Mouse (Mus musculus) heart, embryonic 12.5 days (tissue): ENCODE data around the gene Gm5269. TPM values are rescaled to one million over a fixed set of nuclear protein-coding genes. Genes with fewer than 3 reads are reported as not detected.

Experiments used
- ATAC-seq: fragments of 200-750 bp; cut with Nextera tagmentation; 2 replicates; pipeline ENCODE4 v1.8.0; 2017; ENCODE audit warnings: moderate TSS enrichment, moderate library complexity; ENCODE audit not compliant: insufficient number of reproducible peaks, low FRiP score
- H3K27ac ChIP-seq: fragments of 300-500 bp; sonication (generic); 2 replicates; pipeline ENCODE4 v1.5.1; 2016; ENCODE audit warnings: mild to moderate bottlenecking, moderate library complexity; ENCODE audit not compliant: poor library complexity, severe bottlenecking
- H3K27me3 ChIP-seq: fragments of 300-500 bp; sonication (generic); replicated peaks from 2 replicates; pipeline ENCODE4 v1.6.1; 2016; ENCODE audit warnings: mild to moderate bottlenecking, moderate library complexity
- H3K36me3 ChIP-seq: fragments of 300-500 bp; sonication (generic); 2 replicates; pipeline ENCODE4 v1.6.1; 2016; ENCODE audit warnings: mild to moderate bottlenecking, moderate library complexity
- H3K4me1 ChIP-seq: fragments of 300-500 bp; sonication (generic); replicated peaks from 2 replicates; pipeline ENCODE4 v1.6.1; 2016; ENCODE audit warnings: mild to moderate bottlenecking
- H3K4me2 ChIP-seq: fragments of 300-500 bp; sonication (generic); 2 replicates; pipeline ENCODE4 v1.6.1; 2016; ENCODE audit warnings: mild to moderate bottlenecking, moderate library complexity
- H3K4me3 ChIP-seq: fragments of 300-500 bp; sonication (generic); 2 replicates; pipeline ENCODE4 v1.5.1; 2016; ENCODE audit warnings: mild to moderate bottlenecking
- H3K9ac ChIP-seq: fragments of 300-500 bp; sonication (generic); 2 replicates; pipeline ENCODE4 v1.6.1; 2016; ENCODE audit warnings: mild to moderate bottlenecking, moderate library complexity
- H3K9me3 ChIP-seq: fragments of 300-500 bp; sonication (generic); replicated peaks from 2 replicates; pipeline ENCODE4 v1.6.1; 2016; ENCODE audit warnings: mild to moderate bottlenecking, moderate library complexity
- WGBS: fragments of 180-500 bp; shearing (Covaris S2); methylation state at CpG from one replicate; pipeline ENCODE4 v1.1.7; 2016; 5-methylcytosine and 5-hydroxymethylcytosine counted together
- polyA plus RNA-seq: library from polyadenylated mRNA; unstranded; fragments of >200 nt; fragmentation: Nextera tagmentation; extraction: Ambion mirVana; gene quantifications from 2 replicates; pipeline ENCODE4 v1.2.1, GENCODE M21; 2016

The Gm5269 gene
- polyA plus RNA-seq, 1 experiment from 2014 or later, result not detected

- Histone ChIP-seq H3K27me3 (no peaks in the 10 kb centered on the region), H3K4me3 (no peak overlapping the region), H3K4me2 (no peak overlapping the region), H3K4me1 (no peaks in the 10 kb centered on the region), H3K36me3 (no peaks in the 10 kb centered on the region), H3K9ac (no peak overlapping the region), H3K9me3 (no peaks in the 10 kb centered on the region), H3K27ac (no peak overlapping the region)
- ATAC-seq, result no peak
- WGBS, result 70% methylated on average over 3 of the region's 3 CpGs
These were observed 8.7 kb downstream of the Gm5269 start for GRCm38 (mm10) chr1:45881228-45881832.

DNA sequence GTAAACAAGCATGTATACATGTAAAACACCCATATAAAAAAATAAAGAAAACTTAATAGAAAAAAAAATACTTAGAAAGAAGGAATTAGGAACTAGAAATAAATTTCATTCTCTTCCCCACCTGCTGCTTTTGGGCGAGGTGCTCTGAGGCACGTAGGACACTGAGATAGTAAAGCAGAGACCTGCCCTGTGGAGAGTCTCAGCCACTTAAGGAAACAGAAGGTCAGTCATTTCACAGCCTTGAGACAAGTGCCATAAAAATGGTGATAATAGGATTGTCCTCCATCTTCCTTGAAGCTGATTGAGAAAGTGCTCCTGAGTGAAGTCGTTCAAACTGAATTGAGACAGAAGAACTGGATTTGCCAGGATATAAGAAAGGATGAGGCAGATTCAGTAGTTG is 12.6 kb downstream of the Gm5269 start:
- H3K9me3 ChIP-seq, result no peaks in the 10 kb centered on the region
- no peaks in the 10 kb centered on the region for H3K27me3 ChIP-seq
- no peaks in the 10 kb centered on the region for H3K4me1 ChIP-seq
- H3K4me2 ChIP-seq, result no peak overlapping the region
- WGBS, result 73% methylated on average over 3 of the region's 3 CpGs
- H3K27ac ChIP-seq, result no peak overlapping the region
- H3K4me3 ChIP-seq, result no peak overlapping the region
- H3K9ac ChIP-seq, result no peak overlapping the region
- no peak for ATAC-seq
- no peaks in the 10 kb centered on the region for H3K36me3 ChIP-seq

DNA sequence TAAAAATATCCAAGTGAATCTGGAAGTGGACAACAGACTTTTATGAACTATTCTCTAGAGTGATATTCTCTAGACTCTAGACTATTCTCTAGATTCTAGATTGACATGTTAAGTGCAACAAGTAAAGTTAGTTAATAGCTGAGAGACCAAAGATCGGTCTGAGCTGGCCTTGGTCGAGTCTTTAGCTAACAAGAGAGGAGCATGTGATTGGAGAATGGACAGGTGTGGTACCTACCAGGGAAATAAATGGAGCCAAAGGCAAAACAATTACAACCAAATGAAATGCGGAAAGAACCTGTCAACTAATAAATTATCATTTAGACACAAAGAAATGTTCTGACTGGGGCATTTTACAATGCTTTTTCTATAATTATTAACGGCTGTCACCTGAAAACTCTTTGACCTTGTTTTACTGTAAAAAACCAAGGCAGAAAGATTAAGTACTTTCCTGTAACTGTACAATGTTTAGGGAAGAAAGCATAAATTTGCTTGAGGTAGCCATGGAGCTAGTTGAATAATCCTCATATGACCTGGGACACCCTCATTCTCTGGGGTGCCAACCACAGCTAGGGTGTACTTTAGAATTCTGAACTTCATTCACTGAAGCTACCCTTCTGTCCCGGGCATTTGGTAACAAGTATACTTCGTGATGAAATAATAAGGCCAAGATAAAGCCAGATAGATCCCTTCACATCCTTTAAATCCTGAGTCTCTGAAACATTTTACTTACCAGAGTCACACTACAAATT is 13.4 kb downstream of the Gm5269 start:
- no peaks in the 10 kb centered on the region for H3K27me3 ChIP-seq
- H3K9me3 ChIP-seq, result no peaks in the 10 kb centered on the region
- H3K4me1 ChIP-seq, result no peaks in the 10 kb centered on the region
- no peak overlapping the region for H3K4me3 ChIP-seq
- no peaks in the 10 kb centered on the region for H3K36me3 ChIP-seq
- no peak overlapping the region for H3K4me2 ChIP-seq
- WGBS, result 85% methylated on average over 6 of the region's 6 CpGs
- no peak overlapping the region for H3K9ac ChIP-seq
- no peak for ATAC-seq
- H3K27ac ChIP-seq, result no peak overlapping the region

- H3K9ac ChIP-seq, result no peak overlapping the region
- no peak for ATAC-seq
- H3K4me2 ChIP-seq, result no peak overlapping the region
- no peak overlapping the region for H3K4me3 ChIP-seq
- H3K4me1 ChIP-seq, result no peaks in the 10 kb centered on the region
- no peak overlapping the region for H3K27ac ChIP-seq
- no peaks in the 10 kb centered on the region for H3K9me3 ChIP-seq
- H3K36me3 ChIP-seq, result no peaks in the 10 kb centered on the region
- 68% methylated on average over 2 of the region's 2 CpGs for WGBS
- H3K27me3 ChIP-seq, result no peaks in the 10 kb centered on the region
These were observed 14.4 kb downstream of the Gm5269 start for GRCm38 (mm10) chr1:45875640-45876039.

- ATAC-seq, result peak; percentile 86
- Histone ChIP-seq H3K27ac (no peak overlapping the region), H3K4me1 (peaks cover 3% of the 10 kb centered on the region; the same call in 1 of the 2 replicates), H3K4me3 (no peak overlapping the region), H3K4me2 (no peak overlapping the region), H3K9me3 (no peaks in the 10 kb centered on the region), H3K27me3 (no peaks in the 10 kb centered on the region), H3K9ac (no peak overlapping the region), H3K36me3 (no peaks in the 10 kb centered on the region)
- 73% methylated on average over 2 of the region's 2 CpGs for WGBS
These were observed 16.8 kb downstream of the Gm5269 start for GRCm38 (mm10) chr1:45873250-45873649.

DNA sequence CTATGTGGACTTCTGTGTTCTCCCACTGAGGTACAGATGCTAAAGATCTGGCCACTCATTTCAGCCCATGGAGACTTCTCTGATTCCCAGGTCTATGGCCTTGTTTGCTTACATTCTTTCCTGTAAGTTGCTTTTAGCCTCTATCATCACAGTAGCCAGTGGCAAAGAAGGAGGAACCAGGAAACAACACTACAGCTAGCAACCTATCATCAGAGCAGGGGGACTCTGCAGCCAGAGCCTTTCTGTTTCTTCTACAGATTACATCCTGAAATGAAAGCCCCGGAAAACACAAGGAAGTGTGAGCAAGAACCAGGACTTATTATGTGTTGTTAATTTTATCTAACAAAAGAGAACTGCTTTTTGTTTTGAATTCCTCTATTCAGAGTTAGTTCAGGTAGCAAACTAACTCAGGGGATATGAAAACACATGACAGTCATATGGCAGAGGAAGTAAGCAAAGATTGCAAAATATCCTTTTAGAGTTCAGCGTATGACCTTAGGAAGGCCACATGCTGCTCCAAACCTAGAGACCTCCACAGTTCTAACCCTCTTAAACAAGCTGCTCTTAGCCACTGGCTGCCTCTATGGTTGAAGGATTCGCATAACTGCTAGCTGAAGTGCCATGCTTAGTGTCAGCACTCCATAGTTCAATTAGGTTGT is 21.5 kb downstream of the Gm5269 start:
- H3K4me2 ChIP-seq, result no peak overlapping the region
- no peak overlapping the region for H3K9ac ChIP-seq
- no peaks in the 10 kb centered on the region for H3K27me3 ChIP-seq
- no peak for ATAC-seq
- H3K9me3 ChIP-seq, result no peaks in the 10 kb centered on the region
- peaks cover 17% of the 10 kb centered on the region for H3K4me1 ChIP-seq
- WGBS, result 62% methylated on average over 3 of the region's 3 CpGs
- no peak overlapping the region for H3K4me3 ChIP-seq
- H3K36me3 ChIP-seq, result no peaks in the 10 kb centered on the region
- no peak overlapping the region for H3K27ac ChIP-seq

DNA sequence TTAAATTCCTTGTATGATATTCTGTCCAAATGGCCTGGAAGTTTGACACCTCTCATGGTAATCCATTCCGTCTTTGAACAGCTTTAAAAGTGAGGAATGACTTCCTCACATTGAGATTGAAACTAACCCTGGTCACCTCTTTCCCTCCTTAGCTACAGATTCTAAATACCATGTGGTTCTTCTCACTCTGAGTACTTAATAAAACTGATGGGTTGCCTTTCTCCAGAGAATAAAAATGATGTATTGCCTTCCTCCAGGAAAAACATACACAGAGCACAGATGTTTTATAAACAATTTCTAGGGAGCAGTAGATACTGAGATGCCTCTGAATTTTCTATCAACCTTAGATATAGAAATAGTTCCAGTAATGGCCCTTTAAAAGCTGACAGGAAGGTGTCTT is 22.0 kb downstream of the Gm5269 start:
- no peak for ATAC-seq
- Histone ChIP-seq H3K9me3 (no peaks in the 10 kb centered on the region), H3K4me1 (peaks cover 17% of the 10 kb centered on the region), H3K4me3 (no peak overlapping the region), H3K27ac (no peak overlapping the region), H3K4me2 (no peak overlapping the region), H3K36me3 (no peaks in the 10 kb centered on the region), H3K27me3 (no peaks in the 10 kb centered on the region), H3K9ac (no peak overlapping the region)
- WGBS, result 78% methylated on average over 1 of the region's 1 CpGs

GRCm38 (mm10) chr1:45866288-45867018 is 23.6 kb downstream of the Gm5269 start:
- no peaks in the 10 kb centered on the region for H3K27me3 ChIP-seq

GRCm38 (mm10) chr1:45865727-45866126 is 24.3 kb downstream of the Gm5269 start:
- Histone ChIP-seq H3K4me1 (peaks cover 17% of the 10 kb centered on the region), H3K27ac (no peak overlapping the region), H3K27me3 (no peaks in the 10 kb centered on the region), H3K4me3 (no peak overlapping the region), H3K9ac (no peak overlapping the region), H3K4me2 (no peak overlapping the region), H3K36me3 (no peaks in the 10 kb centered on the region), H3K9me3 (no peaks in the 10 kb centered on the region)
- WGBS, result 60% methylated on average over 5 of the region's 5 CpGs
- ATAC-seq, result no peak

More at GRCm38 (mm10) chr1:45866288-45867018, 23.6 kb downstream of the Gm5269 start:
- Histone ChIP-seq H3K9ac (no peak overlapping the region), H3K4me3 (no peak overlapping the region), H3K9me3 (no peaks in the 10 kb centered on the region), H3K36me3 (no peaks in the 10 kb centered on the region), H3K4me1 (peaks cover 17% of the 10 kb centered on the region), H3K4me2 (no peak overlapping the region), H3K27ac (no peak overlapping the region)
- WGBS, result 69% methylated on average over 3 of the region's 3 CpGs
- ATAC-seq, result peak; percentile 61; the same call in 1 of the 2 replicates

GRCm38 (mm10) chr1:45865316-45865715 is 24.8 kb downstream of the Gm5269 start:
- ATAC-seq, result no peak
- H3K9me3 ChIP-seq, result no peaks in the 10 kb centered on the region
- no peak overlapping the region for H3K27ac ChIP-seq
- peaks cover 17% of the 10 kb centered on the region for H3K4me1 ChIP-seq
- 31% methylated on average over 1 of the region's 1 CpGs for WGBS
- no peak overlapping the region for H3K4me3 ChIP-seq
- H3K9ac ChIP-seq, result no peak overlapping the region
- no peaks in the 10 kb centered on the region for H3K36me3 ChIP-seq
- H3K4me2 ChIP-seq, result no peak overlapping the region
- no peaks in the 10 kb centered on the region for H3K27me3 ChIP-seq

DNA sequence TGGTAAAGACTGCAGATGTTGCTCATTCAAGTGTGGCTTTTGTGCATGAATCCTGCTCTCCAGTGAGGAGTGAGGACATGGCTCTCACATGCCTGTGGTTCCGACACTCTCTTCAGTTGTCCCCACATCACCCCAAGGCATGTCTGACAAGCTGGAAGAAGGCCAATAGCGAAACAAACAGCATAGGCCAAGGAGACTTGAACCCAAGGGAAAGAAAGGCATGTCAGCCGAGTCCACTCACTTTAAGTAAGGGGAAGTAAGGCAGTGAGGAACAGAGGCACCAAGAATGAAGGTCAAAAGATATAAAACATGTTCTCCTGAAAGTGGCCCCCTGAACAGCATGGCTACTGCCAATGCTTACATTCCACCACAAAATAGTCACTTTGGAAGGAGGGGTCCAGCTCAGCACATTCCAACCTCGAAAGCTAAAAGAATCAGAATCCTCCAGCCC is 25.5 kb downstream of the Gm5269 start:
- Histone ChIP-seq H3K9ac (no peak overlapping the region), H3K27me3 (no peaks in the 10 kb centered on the region), H3K4me2 (no peak overlapping the region), H3K4me1 (peaks cover 17% of the 10 kb centered on the region), H3K9me3 (no peaks in the 10 kb centered on the region), H3K27ac (0 out of 2 replicates have a peak overlapping the region, but pooled peaks have one; percentile 22), H3K36me3 (no peaks in the 10 kb centered on the region), H3K4me3 (no peak overlapping the region)
- ATAC-seq, result no peak
- 43% methylated on average over 4 of the region's 4 CpGs for WGBS
